Mouse (Mus musculus): ENCODE measurements around the gene Gtpbp4. TPM values are rescaled to one million over a fixed set of nuclear protein-coding genes. Genes with fewer than 3 reads are reported as not detected.
"Not testable (repeated sequence)": the region's sequence is repeated elsewhere in the genome, so short reads cannot be mapped to it uniquely, and the experiment has no call there.

Gene Gtpbp4
- total and polyA plus RNA-seq, 3 experiments = 9.5 to 296 (median 214) TPM

DNA sequence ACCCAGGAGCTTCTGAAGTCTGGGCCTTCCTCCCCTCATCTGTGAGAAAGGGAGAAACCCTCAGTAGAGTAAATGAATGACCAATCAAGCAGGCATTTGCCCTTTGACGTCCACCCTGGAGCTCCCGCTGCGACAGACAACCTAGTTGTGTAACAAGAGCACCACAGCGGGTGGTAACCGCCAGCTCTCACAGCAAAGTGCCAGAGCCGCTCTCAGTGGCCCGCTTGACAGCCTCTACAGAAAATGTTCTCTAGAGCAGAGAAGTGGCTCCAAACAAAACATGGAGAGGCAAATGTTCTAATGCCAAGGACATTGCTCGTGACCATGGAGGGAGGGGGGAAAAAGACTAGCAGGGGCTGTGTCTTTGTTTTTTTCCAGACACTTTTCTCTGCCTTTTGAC, 21.3 kb upstream of the Gtpbp4 start:
- no peaks in the 10 kb centered on the region for H3K36me3 ChIP-seq (replicated peaks)
- no peaks in the 10 kb centered on the region for H3K27me3 ChIP-seq (ENCODE audit: insufficient read depth, low read length)
- ATAC-seq (ENCODE audit: extremely low read depth, insufficient number of reproducible peaks, low FRiP score, poor library complexity, severe bottlenecking) (no peak), DNase-seq (ENCODE audit: low spot score) (no peak)
- no peak overlapping the region for H3K4me3 ChIP-seq (ENCODE audit: low read depth, low read length)
- no peak for TF ChIP-seq POLR2AphosphoS5 (IDR thresholded peaks at IDR 0.05; ENCODE audit: insufficient replicate concordance, low read depth, low read length)
- TF ChIP-seq GATA1 (IDR thresholded peaks at IDR 0.05; ENCODE audit: borderline replicate concordance, low read length) = no peak
- no peak for TF ChIP-seq TAL1 (conservative IDR thresholded peaks at IDR 0.05; ENCODE audit: low read depth, low read length)
- no peak for TF ChIP-seq CTCF (IDR thresholded peaks at IDR 0.05; ENCODE audit: low read depth, low read length)
- TF ChIP-seq GATA2 (IDR thresholded peaks at IDR 0.05; ENCODE audit: borderline replicate concordance, low read depth, low read length) = no peak
- peaks cover 42% of the 10 kb centered on the region for H3K4me1 ChIP-seq (ENCODE audit: insufficient read depth, low read depth, low read length)
- H3K9me3 ChIP-seq (replicated peaks) = no peaks in the 10 kb centered on the region

DNA sequence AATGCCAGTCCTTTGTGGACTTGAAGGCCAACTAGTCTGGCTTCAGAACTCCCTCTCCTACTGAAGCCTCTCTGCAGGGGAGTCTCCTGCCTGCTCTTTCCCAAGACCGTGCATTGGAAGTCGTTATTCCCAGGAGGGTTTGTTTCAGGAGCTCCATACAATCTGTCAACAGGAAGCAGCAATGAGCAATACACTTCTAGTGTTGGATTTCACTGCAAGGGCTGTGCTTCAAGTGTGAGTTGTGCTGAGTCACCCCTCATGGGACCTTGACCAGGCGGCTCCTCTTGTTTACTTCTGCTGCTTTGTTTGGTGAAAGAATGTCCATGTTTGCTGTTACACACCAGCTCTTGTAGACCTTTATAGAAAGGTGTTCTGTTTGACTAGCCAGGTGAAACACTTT, 18.5 kb upstream of the Gtpbp4 start:
- ATAC-seq (ENCODE audit: extremely low read depth, insufficient number of reproducible peaks, low FRiP score, poor library complexity, severe bottlenecking) = no peak
- no peak overlapping the region for H3K4me3 ChIP-seq (ENCODE audit: low read depth, low read length)
- TF ChIP-seq POLR2AphosphoS5 (IDR thresholded peaks at IDR 0.05; ENCODE audit: insufficient replicate concordance, low read depth, low read length) (no peak), TAL1 (conservative IDR thresholded peaks at IDR 0.05; ENCODE audit: low read depth, low read length) (no peak), GATA2 (IDR thresholded peaks at IDR 0.05; ENCODE audit: borderline replicate concordance, low read depth, low read length) (no peak)

GRCm38 (mm10) chr13:9013483-9013882, 17.6 kb upstream of the Gtpbp4 start:
- DNase-seq (ENCODE audit: low spot score) (no peak), ATAC-seq (ENCODE audit: extremely low read depth, insufficient number of reproducible peaks, low FRiP score, poor library complexity, severe bottlenecking) (no peak)
- Histone ChIP-seq H3K27me3 (ENCODE audit: insufficient read depth, low read length) (no peaks in the 10 kb centered on the region), H3K4me3 (ENCODE audit: low read depth, low read length) (no peak overlapping the region), H3K9me3 (replicated peaks) (no peaks in the 10 kb centered on the region), H3K36me3 (replicated peaks) (no peaks in the 10 kb centered on the region), H3K4me1 (ENCODE audit: insufficient read depth, low read depth, low read length) (peaks cover 21% of the 10 kb centered on the region)
- no peak for TF ChIP-seq POLR2AphosphoS5 (IDR thresholded peaks at IDR 0.05; ENCODE audit: insufficient replicate concordance, low read depth, low read length)
- TF ChIP-seq GATA1 (IDR thresholded peaks at IDR 0.05; ENCODE audit: borderline replicate concordance, low read length) = no peak
- no peak for TF ChIP-seq GATA2 (IDR thresholded peaks at IDR 0.05; ENCODE audit: borderline replicate concordance, low read depth, low read length)
- no peak for TF ChIP-seq TAL1 (conservative IDR thresholded peaks at IDR 0.05; ENCODE audit: low read depth, low read length)
- TF ChIP-seq CTCF (IDR thresholded peaks at IDR 0.05; ENCODE audit: low read depth, low read length) = no peak

More for the DNA sequence above, 18.5 kb upstream of the Gtpbp4 start:
- DNase-seq (ENCODE audit: low spot score) = no peak
- Histone ChIP-seq H3K27me3 (ENCODE audit: insufficient read depth, low read length) (no peaks in the 10 kb centered on the region), H3K9me3 (replicated peaks) (no peaks in the 10 kb centered on the region), H3K4me1 (ENCODE audit: insufficient read depth, low read depth, low read length) (peaks cover 28% of the 10 kb centered on the region), H3K36me3 (replicated peaks) (no peaks in the 10 kb centered on the region)

DNA sequence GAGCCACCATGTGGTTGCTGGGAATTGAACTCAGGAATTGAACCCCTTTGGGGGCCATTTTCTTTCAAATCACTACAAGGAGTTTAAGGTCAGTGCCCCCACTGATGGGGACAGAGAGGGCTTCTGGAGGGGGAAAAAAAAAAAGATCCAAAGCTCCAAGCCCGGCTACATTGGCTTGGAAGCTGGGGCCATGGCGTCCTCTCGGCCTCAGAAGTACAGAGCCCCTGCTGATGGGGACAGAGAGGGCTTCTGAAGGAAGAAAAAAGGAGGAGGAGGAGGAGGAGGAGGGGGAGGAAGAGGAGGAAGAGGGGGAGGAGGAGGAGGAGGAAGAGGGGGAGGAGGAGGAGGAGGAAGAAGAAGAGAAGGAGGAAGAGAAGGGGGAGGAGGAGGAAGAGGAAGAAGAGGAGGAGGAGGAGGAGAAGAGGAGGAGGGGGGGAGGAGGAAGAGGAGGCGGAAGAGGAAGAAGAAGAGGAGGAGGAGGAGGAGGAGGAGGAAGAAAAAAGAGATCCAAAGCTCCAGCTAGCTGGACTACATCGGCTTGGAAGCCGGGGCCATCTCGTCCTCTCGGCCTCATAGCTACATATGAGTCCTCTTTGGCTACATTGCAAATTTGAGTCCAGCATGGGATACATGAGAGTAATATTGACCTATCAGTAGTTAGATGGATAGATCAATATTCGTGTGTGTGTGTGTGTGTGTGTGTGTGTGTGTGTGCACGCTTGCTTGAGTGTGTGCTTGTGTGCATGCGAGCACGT, 15.9 kb upstream of the Gtpbp4 start:
- no peak overlapping the region for H3K4me3 ChIP-seq (ENCODE audit: low read depth, low read length)
- H3K4me1 ChIP-seq (ENCODE audit: insufficient read depth, low read depth, low read length) = peaks cover 21% of the 10 kb centered on the region
- ATAC-seq (ENCODE audit: extremely low read depth, insufficient number of reproducible peaks, low FRiP score, poor library complexity, severe bottlenecking) = peak; percentile 100
- H3K27me3 ChIP-seq (ENCODE audit: insufficient read depth, low read length) = no peaks in the 10 kb centered on the region
- no peak for TF ChIP-seq GATA2 (IDR thresholded peaks at IDR 0.05; ENCODE audit: borderline replicate concordance, low read depth, low read length)
- TF ChIP-seq CTCF (IDR thresholded peaks at IDR 0.05; ENCODE audit: low read depth, low read length) = no peak
- no peak for TF ChIP-seq POLR2AphosphoS5 (IDR thresholded peaks at IDR 0.05; ENCODE audit: insufficient replicate concordance, low read depth, low read length)
- TF ChIP-seq GATA1 (IDR thresholded peaks at IDR 0.05; ENCODE audit: borderline replicate concordance, low read length) = no peak
- TF ChIP-seq TAL1 (conservative IDR thresholded peaks at IDR 0.05; ENCODE audit: low read depth, low read length) = no peak
- H3K9me3 ChIP-seq (replicated peaks) = no peaks in the 10 kb centered on the region
- no peaks in the 10 kb centered on the region for H3K36me3 ChIP-seq (replicated peaks)
- peak; percentile 100 for DNase-seq (ENCODE audit: low spot score)

- no peak overlapping the region for H3K4me3 ChIP-seq (ENCODE audit: low read depth, low read length)
- TF ChIP-seq POLR2AphosphoS5 (IDR thresholded peaks at IDR 0.05; ENCODE audit: insufficient replicate concordance, low read depth, low read length) = no peak
- TF ChIP-seq CTCF (IDR thresholded peaks at IDR 0.05; ENCODE audit: low read depth, low read length) = no peak
- no peak for TF ChIP-seq GATA1 (IDR thresholded peaks at IDR 0.05; ENCODE audit: borderline replicate concordance, low read length)
- no peak for TF ChIP-seq TAL1 (conservative IDR thresholded peaks at IDR 0.05; ENCODE audit: low read depth, low read length)
- TF ChIP-seq GATA2 (IDR thresholded peaks at IDR 0.05; ENCODE audit: borderline replicate concordance, low read depth, low read length) = no peak
- DNase-seq (ENCODE audit: low spot score) (no peak), ATAC-seq (ENCODE audit: extremely low read depth, insufficient number of reproducible peaks, low FRiP score, poor library complexity, severe bottlenecking) (no peak)
- H3K9me3 ChIP-seq (replicated peaks) = no peaks in the 10 kb centered on the region
- peaks cover 12% of the 10 kb centered on the region for H3K4me1 ChIP-seq (ENCODE audit: insufficient read depth, low read depth, low read length)
- no peaks in the 10 kb centered on the region for H3K36me3 ChIP-seq (replicated peaks)
- H3K27me3 ChIP-seq (ENCODE audit: insufficient read depth, low read length) = no peaks in the 10 kb centered on the region
Observed at GRCm38 (mm10) chr13:9003306-9003705, 7.4 kb upstream of the Gtpbp4 start.

GRCm38 (mm10) chr13:8999464-8999863, 3.6 kb upstream of the Gtpbp4 start:
- Histone ChIP-seq H3K4me3 (ENCODE audit: low read depth, low read length) (no peak overlapping the region), H3K9me3 (replicated peaks) (no peaks in the 10 kb centered on the region), H3K36me3 (replicated peaks) (no peaks in the 10 kb centered on the region), H3K27me3 (ENCODE audit: insufficient read depth, low read length) (no peaks in the 10 kb centered on the region), H3K4me1 (ENCODE audit: insufficient read depth, low read depth, low read length) (peaks cover 24% of the 10 kb centered on the region)
- no peak for TF ChIP-seq GATA1 (IDR thresholded peaks at IDR 0.05; ENCODE audit: borderline replicate concordance, low read length)
- ATAC-seq (ENCODE audit: extremely low read depth, insufficient number of reproducible peaks, low FRiP score, poor library complexity, severe bottlenecking) (no peak), DNase-seq (ENCODE audit: low spot score) (peak; percentile 32)

GRCm38 (mm10) chr13:8997221-8997620, 1.3 kb upstream of the Gtpbp4 start:
- not testable (repeated sequence) for H3K27me3 ChIP-seq (ENCODE audit: insufficient read depth, low read length); ATAC-seq (ENCODE audit: extremely low read depth, insufficient number of reproducible peaks, low FRiP score, poor library complexity, severe bottlenecking); H3K9me3 ChIP-seq (replicated peaks); DNase-seq (ENCODE audit: low spot score); H3K4me3 ChIP-seq (ENCODE audit: low read depth, low read length)
- Histone ChIP-seq H3K36me3 (replicated peaks) (peaks cover 12% of the 10 kb centered on the region), H3K4me1 (ENCODE audit: insufficient read depth, low read depth, low read length) (peaks cover 42% of the 10 kb centered on the region)

Measured in G1E (cell line).